Mouse (Mus musculus) T-helper 17 cell (primary cell): ENCODE results near the gene 1700123L14Rik.
"Not testable (repeated sequence)": the region's sequence is repeated elsewhere in the genome, so short reads cannot be mapped to it uniquely, and the experiment has no call there.

ENCODE experiments used
- in situ Hi-C, 2 experiments: fragments of 300-600 bp; cut with MboI, MseI; formaldehyde crosslinking; loops; 1 replicate in 1 of 2; 2 replicates in 1 of 2; pipeline ENCODE4 v1.15.1; 2025; ENCODE audit warnings: high pct_unique_total_duplicates in 2 of 2

Gene 1700123L14Rik

GRCm38 (mm10) chr6:96165818-96166379 lies at the start of gene 1700123L14Rik:
Gene 1700123L14Rik, minus strand, starts transcription at chr6:96166243.
- in situ Hi-C loops: no loop called here

GRCm38 (mm10) chr6:96205395-96205794 lies 39.4 kb upstream of the 1700123L14Rik start:
- in situ Hi-C loops: no loop called here

GRCm38 (mm10) chr6:96198991-96199390 lies 32.9 kb upstream of the 1700123L14Rik start:
- in situ Hi-C loops: not testable (repeated sequence)

GRCm38 (mm10) chr6:96186517-96186916 lies 20.5 kb upstream of the 1700123L14Rik start:
- in situ Hi-C loops: no loop called here

- in situ Hi-C loops: no loop called here
These were observed 17.3 kb upstream of the 1700123L14Rik start for GRCm38 (mm10) chr6:96183392-96183791.

GRCm38 (mm10) chr6:96178530-96178929 lies 12.5 kb upstream of the 1700123L14Rik start:
- in situ Hi-C loops: no loop called here

- in situ Hi-C loops: no loop called here
These were observed 7.6 kb upstream of the 1700123L14Rik start for GRCm38 (mm10) chr6:96173681-96174080.

GRCm38 (mm10) chr6:96167031-96167430 lies 988 bp upstream of the 1700123L14Rik start:
- in situ Hi-C loops: no loop called here

GRCm38 (mm10) chr6:96165403-96165802 lies 640 bp downstream of the 1700123L14Rik start:
- in situ Hi-C loops: no loop called here

- in situ Hi-C loops: no loop called here
These were observed 22.7 kb downstream of the 1700123L14Rik start for GRCm38 (mm10) chr6:96143326-96143725.

GRCm38 (mm10) chr6:96116534-96117272 lies 49.3 kb downstream of the 1700123L14Rik start:
- in situ Hi-C loops: no loop called here

GRCm38 (mm10) chr6:96116148-96116533 lies 49.9 kb downstream of the 1700123L14Rik start:
- in situ Hi-C loops: no loop called here
